Mouse (Mus musculus) hindbrain, postnatal 0 days (tissue): ENCODE results near the gene Gm8879. TPM values are rescaled to one million over a fixed set of nuclear protein-coding genes. Genes with fewer than 3 reads are reported as not detected.
"Not testable (repeated sequence)": the region's sequence is repeated elsewhere in the genome, so short reads cannot be mapped to it uniquely, and the experiment has no call there.

ENCODE experiments used
- ATAC-seq: fragments of 200-750 bp; cut with Nextera tagmentation; 2 replicates; pipeline ENCODE4 v1.8.0; 2017; ENCODE audit warnings: mild to moderate bottlenecking, moderate TSS enrichment, moderate library complexity
- DNase-seq: peaks from one replicate; pipeline ENCODE4 v3.0.0-alpha.2; 2015; ENCODE audit warnings: low spot score
- H3K27ac ChIP-seq: fragments of 300-500 bp; sonication (generic); 2 replicates; pipeline ENCODE4 v1.5.1; 2014; ENCODE audit warnings: mild to moderate bottlenecking
- H3K27me3 ChIP-seq: fragments of 300-500 bp; sonication (generic); 2 replicates; pipeline ENCODE4 v1.6.1; 2014; ENCODE audit warnings: low read length, mixed read lengths; ENCODE audit not compliant: insufficient read depth
- H3K36me3 ChIP-seq: fragments of 300-500 bp; sonication (generic); 2 replicates; pipeline ENCODE4 v1.6.1; 2014; ENCODE audit warnings: low read length, mixed read lengths; ENCODE audit not compliant: insufficient read depth
- H3K4me1 ChIP-seq: fragments of 300-500 bp; sonication (generic); 2 replicates; pipeline ENCODE4 v1.6.1; 2014; ENCODE audit warnings: antibody characterized with exemption, low read length, mixed read lengths; ENCODE audit not compliant: insufficient read depth
- H3K4me2 ChIP-seq: fragments of 300-500 bp; sonication (generic); 2 replicates; pipeline ENCODE4 v1.6.1; 2014; ENCODE audit warnings: low read depth, mild to moderate bottlenecking, low read length, moderate library complexity, mixed read lengths
- H3K4me3 ChIP-seq: fragments of 300-500 bp; sonication (generic); 2 replicates; pipeline ENCODE4 v1.5.1; 2014; ENCODE audit warnings: low read length
- H3K9ac ChIP-seq: fragments of 300-500 bp; sonication (generic); replicated peaks from 2 replicates; pipeline ENCODE4 v1.6.1; 2014; ENCODE audit warnings: mild to moderate bottlenecking, low read length, moderate library complexity, mixed read lengths
- H3K9me3 ChIP-seq: fragments of 300-500 bp; sonication (generic); 2 replicates; pipeline ENCODE4 v1.6.1; 2016; ENCODE audit warnings: low read length, mixed read lengths
- WGBS: fragments of 180-500 bp; shearing (Covaris S2); extraction: QIAGEN DNeasy Blood & Tissue Kit; methylation state at CpG from one replicate; pipeline ENCODE4 v1.1.7; 2014; 5-methylcytosine and 5-hydroxymethylcytosine counted together
- polyA plus RNA-seq: library from polyadenylated mRNA; unstranded; fragments of >200 nt; fragmentation: Nextera tagmentation; extraction: Ambion mirVana; gene quantifications from 2 replicates; pipeline ENCODE4 v1.2.1, GENCODE M21; 2015
- total RNA-seq: library from RNA; depleted of rRNA; stranded (reverse); fragments of >200 nt; gene quantifications from 2 replicates; pipeline ENCODE4 v1.2.3, GENCODE M21; 2014; rRNA removed

The Gm8879 gene
- total RNA-seq (not detected in 2 replicates), polyA plus RNA-seq (not detected in 2 replicates)

- not testable (repeated sequence) for H3K4me1 ChIP-seq, H3K4me3 ChIP-seq, H3K9me3 ChIP-seq, H3K27ac ChIP-seq, H3K27me3 ChIP-seq, DNase-seq, H3K36me3 ChIP-seq, ATAC-seq, H3K9ac ChIP-seq, H3K4me2 ChIP-seq
- no CpG with 5 or more reads among the region's 3 CpGs for WGBS
Observed at GRCm38 (mm10) chr5:11127334-11127733, at the start of gene Gm8879. Gene Gm8879, plus strand, starts transcription at chr5:11127634.

DNA sequence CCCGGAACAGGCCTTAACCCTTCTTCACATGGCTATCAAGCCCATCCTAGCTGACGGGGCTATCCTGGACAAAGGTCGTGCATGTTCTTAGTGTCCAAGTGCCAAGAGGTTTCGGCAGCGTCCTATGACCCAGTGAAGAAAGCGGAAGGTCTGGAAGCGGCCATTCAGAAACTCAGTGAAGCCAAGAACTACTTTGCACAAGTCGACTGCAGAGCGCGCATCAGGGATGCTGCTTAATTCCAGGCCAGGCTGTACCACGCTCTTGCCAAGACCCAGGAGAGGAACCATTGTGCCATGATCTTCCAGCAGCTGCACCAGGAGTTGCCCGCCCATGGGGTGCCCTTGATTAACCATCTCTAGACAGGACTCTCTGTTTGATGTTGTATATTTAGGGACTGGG, 10.6 kb downstream of the Gm8879 start:
- not testable (repeated sequence) for H3K4me1 ChIP-seq, DNase-seq, H3K36me3 ChIP-seq, ATAC-seq, H3K9me3 ChIP-seq, H3K9ac ChIP-seq, H3K27ac ChIP-seq, H3K4me3 ChIP-seq, H3K4me2 ChIP-seq, H3K27me3 ChIP-seq
- 88% methylated on average over 12 of the region's 12 CpGs for WGBS

Other genes with a start within 250 kb of the Gm8879 start
- not detected in 2 replicates for gene Gm8871, start 179.8 kb upstream of the Gm8879 start, total RNA-seq
- not detected in 2 replicates for gene Gm8871, start 179.8 kb upstream of the Gm8879 start, polyA plus RNA-seq
- not detected in 2 replicates for gene Gm8857, start 179.8 kb upstream of the Gm8879 start, total RNA-seq
- not detected in 2 replicates for gene Gm8857, start 179.8 kb upstream of the Gm8879 start, polyA plus RNA-seq
- gene Gm5861, start 55.4 kb downstream of the Gm8879 start, total RNA-seq, result not detected in 2 replicates
- not detected in 2 replicates for gene Gm5861, start 55.4 kb downstream of the Gm8879 start, polyA plus RNA-seq
- not detected in 2 replicates for gene Gm8890, start 128.4 kb downstream of the Gm8879 start, total RNA-seq
- not detected in 2 replicates for gene Gm8890, start 128.4 kb downstream of the Gm8879 start, polyA plus RNA-seq
- not detected in 2 replicates for gene Speer1, start 213.9 kb downstream of the Gm8879 start, total RNA-seq
- gene Speer1, start 213.9 kb downstream of the Gm8879 start, polyA plus RNA-seq, result not detected in 2 replicates